Mouse (Mus musculus) G1E (cell line): ENCODE measurements around the gene Mecom.

ENCODE experiments used
- CTCF ChIP-seq: IDR thresholded peaks from 2 replicates; pipeline ENCODE4 v1.5.1; 2012; ENCODE audit warnings: low read depth, low read length, inconsistent platforms, mixed read lengths
- GATA1 ChIP-seq: IDR thresholded peaks from 2 replicates; pipeline ENCODE4 v1.6.1; 2012; ENCODE audit warnings: borderline replicate concordance, low read length, inconsistent platforms, mixed read lengths
- GATA2 ChIP-seq: IDR thresholded peaks from 2 replicates; pipeline ENCODE4 v1.6.1; 2012; ENCODE audit warnings: low read depth, low read length, inconsistent platforms, borderline replicate concordance
- POLR2AphosphoS5 ChIP-seq: IDR thresholded peaks from 2 replicates; pipeline ENCODE4 v1.6.1; 2012; ENCODE audit warnings: low read depth, low read length, inconsistent platforms; ENCODE audit not compliant: insufficient replicate concordance
- TAL1 ChIP-seq: conservative IDR thresholded peaks from 2 replicates; pipeline ENCODE4 v1.6.1; 2012; ENCODE audit warnings: low read depth, low read length, inconsistent platforms, mixed read lengths

DNA sequence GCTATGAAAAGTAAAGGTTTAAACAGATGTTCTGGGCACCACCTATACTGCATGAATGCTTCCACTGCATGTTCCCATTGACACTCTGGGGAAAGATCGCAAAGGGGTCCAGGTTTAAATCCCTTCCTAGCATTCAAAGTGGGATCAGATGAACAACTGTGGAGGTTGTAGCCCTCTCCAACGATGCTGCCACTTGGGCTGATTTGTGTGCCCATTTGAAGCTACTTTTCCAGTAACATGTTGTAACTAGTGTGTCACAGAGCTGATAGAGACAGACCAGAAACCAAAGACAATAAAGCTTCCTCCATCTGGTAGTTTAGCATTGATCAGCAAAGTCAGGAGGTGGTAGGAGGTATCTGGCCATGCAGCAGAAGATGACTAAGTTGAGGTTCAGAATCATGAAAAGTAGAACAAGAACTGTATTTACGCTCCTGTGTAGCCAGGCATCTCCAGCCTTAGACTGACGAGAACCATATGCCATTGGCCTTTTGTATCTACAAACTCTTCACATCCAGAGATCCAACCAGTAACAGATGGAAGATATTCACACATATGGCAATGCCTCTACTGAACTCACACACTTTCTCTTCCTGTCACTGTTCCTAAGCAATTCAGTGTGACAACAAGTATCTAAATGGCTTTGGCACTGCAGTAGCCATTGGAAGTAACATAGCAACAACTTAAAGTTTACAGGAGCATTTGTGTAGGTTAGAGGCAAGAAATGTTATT is 299.0 kb downstream of the Mecom start:
- TF ChIP-seq CTCF (no peak), POLR2AphosphoS5 (no peak), GATA2 (no peak), GATA1 (no peak), TAL1 (no peak)
